Mouse (Mus musculus): Measurements from ENCODE around the gene Rptor. TPM values are rescaled to one million over a fixed set of nuclear protein-coding genes. Genes with fewer than 3 reads are reported as not detected.
A peak's percentile ranks its signal among the peaks of the same experiment; 100 is the strongest.

Rptor gene
- polyA plus RNA-seq, 1 experiment from 2014 or later = 18.6 TPM

- H3K27me3 ChIP-seq = no peaks in the 10 kb centered on the region
- no peak overlapping the region for H3K9ac ChIP-seq (replicated peaks)
- 0 out of 2 replicates have a peak, but pooled peaks cover 4% of the 10 kb centered on the region for H3K4me1 ChIP-seq (replicated peaks)
- H3K4me3 ChIP-seq (replicated peaks) = no peak overlapping the region
- H3K36me3 ChIP-seq = peaks cover 43% of the 10 kb centered on the region
- ATAC-seq (ENCODE audit: insufficient number of reproducible peaks, insufficient read depth, low FRiP score, low TSS enrichment, low read depth) = no peak
- 91% methylated on average over 12 of the region's 12 CpGs for WGBS
- no peak overlapping the region for H3K27ac ChIP-seq
- H3K9me3 ChIP-seq = no peaks in the 10 kb centered on the region
- H3K4me2 ChIP-seq = no peak overlapping the region
Measured at GRCm38 (mm10) chr11:119784672-119785341, 182.1 kb downstream of the Rptor start.

- Histone ChIP-seq H3K36me3 (peaks cover 37% of the 10 kb centered on the region; the same call in 1 of the 2 replicates), H3K4me1 (replicated peaks) (0 out of 2 replicates have a peak, but pooled peaks cover 4% of the 10 kb centered on the region), H3K27ac (no peak overlapping the region), H3K9ac (replicated peaks) (no peak overlapping the region), H3K27me3 (no peaks in the 10 kb centered on the region), H3K4me2 (no peak overlapping the region), H3K4me3 (replicated peaks) (no peak overlapping the region), H3K9me3 (no peaks in the 10 kb centered on the region)
- ATAC-seq (ENCODE audit: insufficient number of reproducible peaks, insufficient read depth, low FRiP score, low TSS enrichment, low read depth) = no peak
- WGBS = 88% methylated on average over 7 of the region's 7 CpGs
Measured at GRCm38 (mm10) chr11:119785661-119786384, 183.1 kb downstream of the Rptor start.

GRCm38 (mm10) chr11:119786385-119786880 is 183.7 kb downstream of the Rptor start:
- Histone ChIP-seq H3K36me3 (peaks cover 31% of the 10 kb centered on the region; the same call in 1 of the 2 replicates), H3K4me1 (replicated peaks) (0 out of 2 replicates have a peak, but pooled peaks cover 4% of the 10 kb centered on the region), H3K9ac (replicated peaks) (no peak overlapping the region), H3K27ac (no peak overlapping the region), H3K27me3 (no peaks in the 10 kb centered on the region), H3K4me2 (no peak overlapping the region), H3K9me3 (no peaks in the 10 kb centered on the region), H3K4me3 (replicated peaks) (no peak overlapping the region)
- ATAC-seq (ENCODE audit: insufficient number of reproducible peaks, insufficient read depth, low FRiP score, low TSS enrichment, low read depth) = no peak
- WGBS = 91% methylated on average over 8 of the region's 8 CpGs

GRCm38 (mm10) chr11:119788488-119788887 is 185.8 kb downstream of the Rptor start:
- H3K27ac ChIP-seq = no peak overlapping the region; the same call in 1 of the 2 replicates

GRCm38 (mm10) chr11:119788919-119789713 is 186.4 kb downstream of the Rptor start:
- Histone ChIP-seq H3K36me3 (peaks cover 21% of the 10 kb centered on the region; the same call in 1 of the 2 replicates), H3K27ac (no peak overlapping the region; the same call in 1 of the 2 replicates), H3K4me1 (replicated peaks) (peaks cover 22% of the 10 kb centered on the region), H3K27me3 (no peaks in the 10 kb centered on the region), H3K4me3 (replicated peaks) (no peak overlapping the region), H3K4me2 (no peak overlapping the region), H3K9me3 (no peaks in the 10 kb centered on the region), H3K9ac (replicated peaks) (no peak overlapping the region)
- 72% methylated on average over 3 of the region's 3 CpGs for WGBS
- ATAC-seq (ENCODE audit: insufficient number of reproducible peaks, insufficient read depth, low FRiP score, low TSS enrichment, low read depth) = no peak

More at GRCm38 (mm10) chr11:119788488-119788887, 185.8 kb downstream of the Rptor start:
- ATAC-seq (ENCODE audit: insufficient number of reproducible peaks, insufficient read depth, low FRiP score, low TSS enrichment, low read depth) = no peak
- H3K27me3 ChIP-seq = no peaks in the 10 kb centered on the region
- no peak overlapping the region for H3K4me3 ChIP-seq (replicated peaks)
- no peak overlapping the region for H3K9ac ChIP-seq (replicated peaks)
- H3K9me3 ChIP-seq = no peaks in the 10 kb centered on the region
- 78% methylated on average over 7 of the region's 7 CpGs for WGBS
- H3K4me2 ChIP-seq = no peak overlapping the region
- H3K36me3 ChIP-seq = peaks cover 21% of the 10 kb centered on the region; the same call in 1 of the 2 replicates
- peaks cover 21% of the 10 kb centered on the region for H3K4me1 ChIP-seq (replicated peaks)

GRCm38 (mm10) chr11:119791923-119792564 is 189.3 kb downstream of the Rptor start:
- no peak overlapping the region for H3K4me3 ChIP-seq (replicated peaks)
- no peaks in the 10 kb centered on the region for H3K9me3 ChIP-seq
- no peak for ATAC-seq (ENCODE audit: insufficient number of reproducible peaks, insufficient read depth, low FRiP score, low TSS enrichment, low read depth)
- H3K27me3 ChIP-seq = no peaks in the 10 kb centered on the region; the same call in 1 of the 2 replicates
- no peak overlapping the region for H3K9ac ChIP-seq (replicated peaks)
- H3K36me3 ChIP-seq = 0 out of 2 replicates have a peak, but pooled peaks cover 6% of the 10 kb centered on the region
- WGBS = 80% methylated on average over 10 of the region's 10 CpGs
- H3K4me1 ChIP-seq (replicated peaks) = peaks cover 40% of the 10 kb centered on the region
- H3K4me2 ChIP-seq = no peak overlapping the region
- no peak overlapping the region for H3K27ac ChIP-seq

- Histone ChIP-seq H3K4me1 (replicated peaks) (peaks cover 45% of the 10 kb centered on the region), H3K9ac (replicated peaks) (no peak overlapping the region), H3K36me3 (peaks cover 5% of the 10 kb centered on the region; the same call in 1 of the 2 replicates), H3K4me2 (no peak overlapping the region), H3K9me3 (no peaks in the 10 kb centered on the region), H3K27me3 (no peaks in the 10 kb centered on the region; the same call in 1 of the 2 replicates), H3K27ac (no peak overlapping the region), H3K4me3 (replicated peaks) (no peak overlapping the region)
- WGBS = 46% methylated on average over 6 of the region's 6 CpGs
- peak; percentile 52; the same call in 1 of the 2 replicates for ATAC-seq (ENCODE audit: insufficient number of reproducible peaks, insufficient read depth, low FRiP score, low TSS enrichment, low read depth)
Measured at GRCm38 (mm10) chr11:119793378-119793777, 190.7 kb downstream of the Rptor start.

- Histone ChIP-seq H3K4me1 (replicated peaks) (peaks cover 51% of the 10 kb centered on the region), H3K9me3 (no peaks in the 10 kb centered on the region), H3K27me3 (no peaks in the 10 kb centered on the region; the same call in 1 of the 2 replicates), H3K9ac (replicated peaks) (no peak overlapping the region), H3K4me2 (no peak overlapping the region), H3K36me3 (peaks cover 11% of the 10 kb centered on the region; the same call in 1 of the 2 replicates), H3K27ac (no peak overlapping the region), H3K4me3 (replicated peaks) (no peak overlapping the region)
- ATAC-seq (ENCODE audit: insufficient number of reproducible peaks, insufficient read depth, low FRiP score, low TSS enrichment, low read depth) = no peak
- 100% methylated on average over 1 of the region's 1 CpGs for WGBS
Measured at GRCm38 (mm10) chr11:119794020-119794419, 191.3 kb downstream of the Rptor start.

- Histone ChIP-seq H3K9ac (replicated peaks) (no peak overlapping the region), H3K36me3 (peaks cover 9% of the 10 kb centered on the region; the same call in 1 of the 2 replicates), H3K4me3 (replicated peaks) (no peak overlapping the region), H3K4me1 (replicated peaks) (peaks cover 57% of the 10 kb centered on the region), H3K9me3 (no peaks in the 10 kb centered on the region), H3K27me3 (no peaks in the 10 kb centered on the region; the same call in 1 of the 2 replicates), H3K4me2 (no peak overlapping the region), H3K27ac (no peak overlapping the region)
- no peak for ATAC-seq (ENCODE audit: insufficient number of reproducible peaks, insufficient read depth, low FRiP score, low TSS enrichment, low read depth)
- WGBS = 68% methylated on average over 6 of the region's 6 CpGs
Measured at GRCm38 (mm10) chr11:119794671-119795070, 192.0 kb downstream of the Rptor start.

GRCm38 (mm10) chr11:119796406-119796805 is 193.7 kb downstream of the Rptor start:
- Histone ChIP-seq H3K9ac (replicated peaks) (no peak overlapping the region), H3K9me3 (no peaks in the 10 kb centered on the region), H3K27me3 (no peaks in the 10 kb centered on the region; the same call in 1 of the 2 replicates), H3K27ac (no peak overlapping the region), H3K4me1 (replicated peaks) (peaks cover 66% of the 10 kb centered on the region), H3K36me3 (peaks cover 7% of the 10 kb centered on the region; the same call in 1 of the 2 replicates), H3K4me3 (replicated peaks) (no peak overlapping the region), H3K4me2 (no peak overlapping the region)
- ATAC-seq (ENCODE audit: insufficient number of reproducible peaks, insufficient read depth, low FRiP score, low TSS enrichment, low read depth) = no peak
- 44% methylated on average over 7 of the region's 7 CpGs for WGBS
